Mouse (Mus musculus): ENCODE measurements around the gene Dapk1. TPM values are rescaled to one million over a fixed set of nuclear protein-coding genes. Genes with fewer than 3 reads are reported as not detected.

Gene Dapk1
- polyA plus RNA-seq, 1 experiment from 2014 or later: 4.8 TPM

- 65% methylated on average over 4 of the region's 4 CpGs for WGBS
- Histone ChIP-seq H3K4me2 (replicated peaks; ENCODE audit: low read depth) (no peak overlapping the region), H3K4me1 (replicated peaks; ENCODE audit: control insufficient read depth, insufficient read depth) (no peaks in the 10 kb centered on the region), H3K27me3 (ENCODE audit: control insufficient read depth, insufficient read depth, low read length) (no peaks in the 10 kb centered on the region), H3K36me3 (ENCODE audit: control insufficient read depth, insufficient read depth, low read length) (no peaks in the 10 kb centered on the region), H3K9me3 (ENCODE audit: control insufficient read depth, low read length) (no peaks in the 10 kb centered on the region), H3K9ac (ENCODE audit: low read length) (no peak overlapping the region), H3K27ac (replicated peaks) (no peak overlapping the region), H3K4me3 (ENCODE audit: low read depth, low read length) (no peak overlapping the region)
- no peak for ATAC-seq (ENCODE audit: low FRiP score, low TSS enrichment)
- TF ChIP-seq EP300 (optimal IDR thresholded peaks at IDR 0.05): no peak
- no peak for TF ChIP-seq CTCF (IDR thresholded peaks at IDR 0.05; ENCODE audit: low read depth)
- no peak for DNase-seq (ENCODE audit: low spot score)
Observed at GRCm38 (mm10) chr13:60621411-60621965, 19.7 kb downstream of the Dapk1 start.

DNA sequence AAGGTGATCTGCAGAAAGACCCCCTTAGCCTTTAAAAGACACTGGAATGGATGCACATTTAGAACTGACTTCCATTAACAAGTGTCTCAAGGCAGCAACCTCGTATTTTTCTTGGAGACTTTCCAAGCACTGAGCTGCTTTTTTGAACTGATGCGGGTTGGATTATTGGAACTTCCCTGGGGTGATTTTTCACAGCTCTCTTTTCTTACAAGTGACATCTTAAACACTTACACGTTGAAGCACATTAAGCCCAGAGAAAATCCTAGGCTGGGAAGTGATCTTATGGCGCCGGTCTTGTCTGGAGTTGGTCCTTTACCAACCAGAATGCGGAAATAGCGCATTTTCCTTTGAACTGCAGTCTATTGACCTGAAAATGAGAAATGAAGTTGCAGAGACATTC is 23.8 kb downstream of the Dapk1 start:
- Histone ChIP-seq H3K4me3 (ENCODE audit: low read depth, low read length) (no peak overlapping the region), H3K4me2 (replicated peaks; ENCODE audit: low read depth) (no peak overlapping the region), H3K9me3 (ENCODE audit: control insufficient read depth, low read length) (no peaks in the 10 kb centered on the region), H3K4me1 (replicated peaks; ENCODE audit: control insufficient read depth, insufficient read depth) (no peaks in the 10 kb centered on the region), H3K27me3 (ENCODE audit: control insufficient read depth, insufficient read depth, low read length) (no peaks in the 10 kb centered on the region), H3K9ac (ENCODE audit: low read length) (no peak overlapping the region), H3K36me3 (ENCODE audit: control insufficient read depth, insufficient read depth, low read length) (no peaks in the 10 kb centered on the region), H3K27ac (replicated peaks) (no peak overlapping the region)
- no peak for ATAC-seq (ENCODE audit: low FRiP score, low TSS enrichment)
- 35% methylated on average over 7 of the region's 7 CpGs for WGBS
- no peak for DNase-seq (ENCODE audit: low spot score)
- TF ChIP-seq EP300 (optimal IDR thresholded peaks at IDR 0.05) (no peak), CTCF (IDR thresholded peaks at IDR 0.05; ENCODE audit: low read depth) (no peak)

DNA sequence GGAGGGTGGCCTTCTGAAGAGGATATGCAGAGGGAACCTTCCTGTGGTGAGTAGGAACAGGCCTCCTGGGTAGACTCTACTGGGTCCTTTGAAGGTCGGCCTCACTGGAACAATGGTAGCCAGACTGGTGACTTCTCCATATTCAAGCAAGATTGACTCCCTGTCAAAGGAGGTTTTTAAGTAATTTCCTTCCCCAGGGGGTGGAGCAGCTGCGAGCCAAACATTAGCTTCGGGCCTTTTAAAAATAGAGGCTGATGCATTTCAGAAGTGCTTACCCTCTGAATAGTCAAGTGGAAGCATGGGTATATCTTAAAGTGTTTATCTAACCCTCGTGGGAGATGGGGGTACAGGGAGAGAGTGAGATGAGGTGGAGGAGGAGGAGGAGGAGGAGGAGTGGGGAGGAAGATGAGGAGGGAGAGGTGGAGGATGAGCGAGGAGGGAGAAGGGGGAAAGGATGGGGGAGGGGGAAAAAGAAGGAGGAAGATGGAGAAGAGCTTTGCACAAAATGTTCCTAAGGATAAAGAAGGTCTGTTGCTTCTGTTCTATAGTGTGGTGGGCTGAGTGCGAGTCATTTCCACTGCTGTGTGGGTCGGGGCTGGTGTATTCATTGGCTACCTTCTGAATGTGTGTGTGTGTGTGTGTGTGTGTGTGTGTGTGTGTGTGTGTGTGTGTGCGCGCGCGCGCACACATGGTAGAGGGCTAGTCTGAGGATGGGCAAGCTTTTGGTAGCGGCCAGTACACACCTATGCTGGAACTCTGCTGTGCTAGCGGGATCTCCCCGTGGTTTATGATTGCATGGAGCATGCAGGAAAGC is 26.3 kb downstream of the Dapk1 start:
- Histone ChIP-seq H3K27me3 (ENCODE audit: control insufficient read depth, insufficient read depth, low read length) (no peaks in the 10 kb centered on the region), H3K4me3 (ENCODE audit: low read depth, low read length) (no peak overlapping the region), H3K4me2 (replicated peaks; ENCODE audit: low read depth) (no peak overlapping the region), H3K9ac (ENCODE audit: low read length) (no peak overlapping the region), H3K4me1 (replicated peaks; ENCODE audit: control insufficient read depth, insufficient read depth) (no peaks in the 10 kb centered on the region), H3K36me3 (ENCODE audit: control insufficient read depth, insufficient read depth, low read length) (no peaks in the 10 kb centered on the region), H3K27ac (replicated peaks) (no peak overlapping the region), H3K9me3 (ENCODE audit: control insufficient read depth, low read length) (no peaks in the 10 kb centered on the region)
- ATAC-seq (ENCODE audit: low FRiP score, low TSS enrichment) (no peak), DNase-seq (ENCODE audit: low spot score) (no peak)
- WGBS: 54% methylated on average over 15 of the region's 15 CpGs
- TF ChIP-seq CTCF (IDR thresholded peaks at IDR 0.05; ENCODE audit: low read depth): no peak
- TF ChIP-seq EP300 (optimal IDR thresholded peaks at IDR 0.05): no peak

DNA sequence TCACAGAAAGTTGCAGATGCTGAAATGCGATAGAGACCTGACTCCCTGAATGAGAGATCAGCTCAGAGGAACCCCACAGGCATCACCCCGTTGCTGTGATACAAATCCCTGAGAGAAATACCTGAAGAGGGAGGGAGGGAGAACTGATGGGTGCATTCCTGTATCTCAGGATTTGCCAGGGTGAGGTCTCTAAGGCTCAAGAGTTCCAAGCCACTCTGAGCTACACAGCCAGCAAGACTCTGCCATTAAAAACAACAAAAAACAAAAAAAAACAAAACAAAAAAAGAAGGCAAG is 26.9 kb downstream of the Dapk1 start:
- WGBS: 32% methylated on average over 2 of the region's 2 CpGs
- DNase-seq (ENCODE audit: low spot score) (no peak), ATAC-seq (ENCODE audit: low FRiP score, low TSS enrichment) (no peak)

DNA sequence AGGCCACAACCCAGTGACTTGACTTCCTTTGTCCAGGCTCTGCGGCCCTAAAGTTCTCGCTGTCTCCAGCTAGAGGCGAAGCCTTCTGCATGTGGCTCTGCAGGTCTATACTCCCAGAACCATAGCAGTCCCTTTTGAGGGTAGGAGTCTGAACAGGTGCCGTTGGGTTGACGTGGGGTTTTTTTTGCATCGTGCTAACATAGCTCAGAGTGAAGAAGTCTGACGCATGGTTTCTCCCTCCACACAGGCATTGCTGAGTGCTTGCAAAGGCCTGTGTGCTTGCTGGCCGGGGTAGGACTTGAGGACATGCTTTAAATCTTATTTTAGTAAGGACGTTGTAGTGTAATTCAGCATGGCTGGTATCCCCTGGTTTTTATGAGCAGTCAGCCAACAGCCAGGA is 27.7 kb downstream of the Dapk1 start:
- Histone ChIP-seq H3K4me2 (replicated peaks; ENCODE audit: low read depth) (no peak overlapping the region), H3K4me3 (ENCODE audit: low read depth, low read length) (no peak overlapping the region), H3K27ac (replicated peaks) (no peak overlapping the region), H3K27me3 (ENCODE audit: control insufficient read depth, insufficient read depth, low read length) (no peaks in the 10 kb centered on the region), H3K9me3 (ENCODE audit: control insufficient read depth, low read length) (no peaks in the 10 kb centered on the region), H3K9ac (ENCODE audit: low read length) (no peak overlapping the region), H3K36me3 (ENCODE audit: control insufficient read depth, insufficient read depth, low read length) (no peaks in the 10 kb centered on the region), H3K4me1 (replicated peaks; ENCODE audit: control insufficient read depth, insufficient read depth) (no peaks in the 10 kb centered on the region)
- DNase-seq (ENCODE audit: low spot score): no peak
- TF ChIP-seq EP300 (optimal IDR thresholded peaks at IDR 0.05) (no peak), CTCF (IDR thresholded peaks at IDR 0.05; ENCODE audit: low read depth) (no peak)
- 91% methylated on average over 9 of the region's 9 CpGs for WGBS
- ATAC-seq (ENCODE audit: low FRiP score, low TSS enrichment): no peak

More for the DNA sequence above, 26.9 kb downstream of the Dapk1 start:
- Histone ChIP-seq H3K9ac (ENCODE audit: low read length) (no peak overlapping the region), H3K9me3 (ENCODE audit: control insufficient read depth, low read length) (no peaks in the 10 kb centered on the region), H3K4me1 (replicated peaks; ENCODE audit: control insufficient read depth, insufficient read depth) (no peaks in the 10 kb centered on the region), H3K4me2 (replicated peaks; ENCODE audit: low read depth) (no peak overlapping the region), H3K27ac (replicated peaks) (no peak overlapping the region), H3K36me3 (ENCODE audit: control insufficient read depth, insufficient read depth, low read length) (no peaks in the 10 kb centered on the region), H3K27me3 (ENCODE audit: control insufficient read depth, insufficient read depth, low read length) (no peaks in the 10 kb centered on the region), H3K4me3 (ENCODE audit: low read depth, low read length) (no peak overlapping the region)
- TF ChIP-seq EP300 (optimal IDR thresholded peaks at IDR 0.05): no peak
- TF ChIP-seq CTCF (IDR thresholded peaks at IDR 0.05; ENCODE audit: low read depth): no peak

GRCm38 (mm10) chr13:60633945-60634344 is 32.2 kb downstream of the Dapk1 start:
- WGBS: 55% methylated on average over 6 of the region's 6 CpGs
- Histone ChIP-seq H3K9me3 (ENCODE audit: control insufficient read depth, low read length) (no peaks in the 10 kb centered on the region), H3K27ac (replicated peaks) (no peak overlapping the region), H3K4me1 (replicated peaks; ENCODE audit: control insufficient read depth, insufficient read depth) (no peaks in the 10 kb centered on the region), H3K4me2 (replicated peaks; ENCODE audit: low read depth) (no peak overlapping the region), H3K4me3 (ENCODE audit: low read depth, low read length) (no peak overlapping the region), H3K27me3 (ENCODE audit: control insufficient read depth, insufficient read depth, low read length) (no peaks in the 10 kb centered on the region), H3K9ac (ENCODE audit: low read length) (no peak overlapping the region), H3K36me3 (ENCODE audit: control insufficient read depth, insufficient read depth, low read length) (no peaks in the 10 kb centered on the region)
- no peak for ATAC-seq (ENCODE audit: low FRiP score, low TSS enrichment)
- no peak for TF ChIP-seq EP300 (optimal IDR thresholded peaks at IDR 0.05)
- no peak for DNase-seq (ENCODE audit: low spot score)

Measured in stomach, postnatal 0 days (tissue).